Mouse (Mus musculus) spleen, adult 2 months (tissue): Measurements from ENCODE around the gene Atl3.

Source experiments
- CTCF ChIP-seq: fragments of 200-500 bp; IDR thresholded peaks from 2 replicates; pipeline ENCODE4 v1.5.1; 2011; ENCODE audit warnings: mild to moderate bottlenecking, inconsistent platforms; ENCODE audit not compliant: insufficient read depth, insufficient read length, insufficient replicate concordance; ENCODE audit errors: extremely low read depth
- POLR2A ChIP-seq: fragments of 200-500 bp; IDR thresholded peaks from 2 replicates; pipeline ENCODE4 v1.6.1; 2011; ENCODE audit warnings: low read depth, low read length, inconsistent platforms

DNA sequence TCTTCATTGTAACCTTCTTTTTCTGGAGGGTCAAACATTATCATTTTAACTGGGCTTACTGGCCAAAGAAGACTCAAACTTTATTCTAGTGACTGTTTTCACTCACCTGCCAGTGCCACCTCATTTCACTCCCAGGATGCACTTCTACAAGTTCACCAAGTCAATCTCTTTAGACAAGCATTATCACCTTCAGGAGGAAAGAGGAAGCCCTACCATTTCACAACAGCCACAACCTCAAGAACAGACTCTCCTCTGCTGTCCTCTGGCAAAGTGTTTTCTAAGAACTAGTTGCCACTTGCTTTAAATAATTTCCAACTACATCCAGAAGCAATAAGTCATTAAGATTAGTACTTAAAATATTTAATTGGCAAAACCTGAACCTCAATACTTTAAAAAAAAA lies 25.9 kb upstream of the Atl3 start:
- no peak for TF ChIP-seq CTCF
- no peak for TF ChIP-seq POLR2A
